Mouse (Mus musculus) intestine, postnatal 0 days (tissue): Measurements from ENCODE around the gene Kdm4a. TPM values are rescaled to one million over a fixed set of nuclear protein-coding genes. Genes with fewer than 3 reads are reported as not detected.

Experiments used
- ATAC-seq: fragments of 200-750 bp; cut with Nextera tagmentation; 2 replicates; pipeline ENCODE4 v1.8.0; 2017; ENCODE audit warnings: mild to moderate bottlenecking, moderate TSS enrichment, moderate library complexity
- H3K27ac ChIP-seq: fragments of 300-500 bp; sonication (generic); 2 replicates; pipeline ENCODE4 v1.5.1; 2014; ENCODE audit warnings: mild to moderate bottlenecking, low read depth, low read length, moderate library complexity
- H3K27me3 ChIP-seq: fragments of 300-500 bp; sonication (generic); replicated peaks from 2 replicates; pipeline ENCODE4 v1.6.1; 2014; ENCODE audit warnings: low read length, mixed read lengths; ENCODE audit not compliant: control insufficient read depth, insufficient read depth
- H3K36me3 ChIP-seq: fragments of 300-500 bp; sonication (generic); 2 replicates; pipeline ENCODE4 v1.6.1; 2014; ENCODE audit warnings: mild to moderate bottlenecking, moderate library complexity; ENCODE audit not compliant: control insufficient read depth, insufficient read depth
- H3K4me1 ChIP-seq: fragments of 300-500 bp; sonication (generic); replicated peaks from 2 replicates; pipeline ENCODE4 v1.6.1; 2014; ENCODE audit warnings: antibody characterized with exemption, low read length, mixed read lengths; ENCODE audit not compliant: control insufficient read depth, insufficient read depth
- H3K4me2 ChIP-seq: fragments of 300-500 bp; sonication (generic); replicated peaks from 2 replicates; pipeline ENCODE4 v1.6.1; 2014; ENCODE audit warnings: low read depth, mild to moderate bottlenecking, moderate library complexity
- H3K4me3 ChIP-seq: fragments of 300-500 bp; sonication (generic); 2 replicates; pipeline ENCODE4 v1.5.1; 2014; ENCODE audit warnings: low read depth, low read length
- H3K9ac ChIP-seq: fragments of 300-500 bp; sonication (generic); 2 replicates; pipeline ENCODE4 v1.6.1; 2014; ENCODE audit warnings: mild to moderate bottlenecking, low read depth, low read length
- H3K9me3 ChIP-seq: fragments of 300-500 bp; sonication (generic); 2 replicates; pipeline ENCODE4 v1.6.1; 2016; ENCODE audit warnings: mixed run types; ENCODE audit not compliant: control insufficient read depth
- CTCF ChIP-seq: sonication (generic); IDR thresholded peaks from 2 replicates; pipeline ENCODE4 v1.5.1; 2016; ENCODE audit warnings: low read depth, mild to moderate bottlenecking, control low read depth, antibody characterized with exemption, moderate library complexity
- WGBS: fragments of 180-500 bp; shearing (Covaris S2); extraction: QIAGEN DNeasy Blood & Tissue Kit; methylation state at CpG from one replicate; pipeline ENCODE4 v1.1.7; 2014; 5-methylcytosine and 5-hydroxymethylcytosine counted together
- polyA plus RNA-seq: library from polyadenylated mRNA; unstranded; fragments of >200 nt; fragmentation: Nextera tagmentation; extraction: Ambion mirVana; gene quantifications from 2 replicates; pipeline ENCODE4 v1.2.1, GENCODE M21; 2015

The Kdm4a gene
- polyA plus RNA-seq, 1 experiment from 2014 or later, result 11.6 TPM

- H3K4me1 ChIP-seq, result 0 out of 2 replicates have a peak, but pooled peaks cover 4% of the 10 kb centered on the region
- no peak overlapping the region for H3K4me3 ChIP-seq
- ATAC-seq, result no peak
- no peak overlapping the region for H3K27ac ChIP-seq
- no peaks in the 10 kb centered on the region for H3K27me3 ChIP-seq
- peaks cover 10% of the 10 kb centered on the region; the same call in 1 of the 2 replicates for H3K36me3 ChIP-seq
- H3K4me2 ChIP-seq, result no peak overlapping the region
- WGBS, result 59% methylated on average over 6 of the region's 6 CpGs
- no peak overlapping the region for H3K9ac ChIP-seq
- no peaks in the 10 kb centered on the region for H3K9me3 ChIP-seq
- TF ChIP-seq CTCF, result no peak
Observed at GRCm38 (mm10) chr4:118101497-118101896, 78.3 kb downstream of the Kdm4a start.

DNA sequence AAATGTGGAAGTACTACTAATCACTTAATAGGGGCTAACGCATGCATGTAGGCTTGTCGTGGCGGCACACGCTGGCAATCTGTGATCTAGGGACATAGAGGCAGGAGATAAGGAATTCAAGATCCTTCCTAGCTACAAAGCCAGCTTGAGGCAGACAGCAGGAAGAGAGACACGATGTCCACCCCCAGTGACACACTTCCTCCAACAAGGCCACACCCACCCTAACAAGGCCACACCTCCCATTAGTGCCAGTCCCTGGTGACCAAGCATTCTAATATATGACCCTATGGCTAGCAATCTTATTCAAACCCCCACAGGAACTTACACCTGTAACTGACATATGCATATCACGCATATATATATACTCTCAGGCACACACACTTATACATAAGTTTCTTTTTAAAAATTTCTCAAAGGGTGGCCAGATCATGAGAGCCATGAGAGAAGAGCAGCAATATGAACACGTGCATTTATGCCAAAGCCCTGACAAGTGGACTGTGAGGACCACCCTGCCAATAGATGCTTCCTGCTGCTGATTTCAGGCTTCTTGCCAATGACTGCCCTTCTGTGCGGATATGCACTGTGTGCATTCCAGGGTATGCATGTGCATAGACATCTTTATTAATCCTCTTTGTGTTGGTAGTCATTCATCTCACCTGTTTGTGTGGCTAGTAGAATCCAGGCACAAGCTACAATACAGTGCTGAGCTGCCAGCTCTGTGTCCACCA is 80.0 kb downstream of the Kdm4a start:
- H3K4me1 ChIP-seq, result 0 out of 2 replicates have a peak, but pooled peaks cover 4% of the 10 kb centered on the region
- no peaks in the 10 kb centered on the region for H3K27me3 ChIP-seq
- 72% methylated on average over 8 of the region's 8 CpGs for WGBS
- no peak for ATAC-seq
- no peaks in the 10 kb centered on the region for H3K9me3 ChIP-seq
- H3K4me3 ChIP-seq, result no peak overlapping the region
- H3K36me3 ChIP-seq, result peaks cover 5% of the 10 kb centered on the region; the same call in 1 of the 2 replicates
- H3K9ac ChIP-seq, result no peak overlapping the region
- H3K27ac ChIP-seq, result 0 out of 2 replicates have a peak overlapping the region, but pooled peaks have one; percentile 21
- H3K4me2 ChIP-seq, result no peak overlapping the region
- no peak for TF ChIP-seq CTCF

- 0 out of 2 replicates have a peak, but pooled peaks cover 4% of the 10 kb centered on the region for H3K4me1 ChIP-seq
- no peak overlapping the region for H3K9ac ChIP-seq
- TF ChIP-seq CTCF, result no peak
- H3K9me3 ChIP-seq, result no peaks in the 10 kb centered on the region
- no peak overlapping the region for H3K4me3 ChIP-seq
- H3K27ac ChIP-seq, result no peak overlapping the region
- no peak overlapping the region for H3K4me2 ChIP-seq
- ATAC-seq, result no peak
- 74% methylated on average over 6 of the region's 6 CpGs for WGBS
- H3K27me3 ChIP-seq, result no peaks in the 10 kb centered on the region
- H3K36me3 ChIP-seq, result peaks cover 5% of the 10 kb centered on the region; the same call in 1 of the 2 replicates
Observed at GRCm38 (mm10) chr4:118098571-118098970, 81.3 kb downstream of the Kdm4a start.

- H3K4me3 ChIP-seq, result no peak overlapping the region
- WGBS, result 80% methylated on average over 6 of the region's 6 CpGs
- 0 out of 2 replicates have a peak, but pooled peaks cover 4% of the 10 kb centered on the region for H3K4me1 ChIP-seq
- TF ChIP-seq CTCF, result no peak
- H3K27ac ChIP-seq, result no peak overlapping the region
- H3K9me3 ChIP-seq, result no peaks in the 10 kb centered on the region
- ATAC-seq, result no peak
- H3K4me2 ChIP-seq, result no peak overlapping the region
- H3K27me3 ChIP-seq, result no peaks in the 10 kb centered on the region
- H3K36me3 ChIP-seq, result peaks cover 5% of the 10 kb centered on the region; the same call in 1 of the 2 replicates
- H3K9ac ChIP-seq, result no peak overlapping the region
Observed at GRCm38 (mm10) chr4:118096069-118096468, 83.8 kb downstream of the Kdm4a start.

GRCm38 (mm10) chr4:118092784-118093457 is 86.9 kb downstream of the Kdm4a start:
- Histone ChIP-seq H3K27ac (0 out of 2 replicates have a peak overlapping the region, but pooled peaks have one; percentile 23), H3K4me3 (no peak overlapping the region), H3K9ac (no peak overlapping the region), H3K4me2 (peak overlapping the region; percentile 10; the same call in 1 of the 2 replicates), H3K27me3 (no peaks in the 10 kb centered on the region), H3K36me3 (peaks cover 1% of the 10 kb centered on the region; the same call in 1 of the 2 replicates), H3K9me3 (no peaks in the 10 kb centered on the region), H3K4me1 (0 out of 2 replicates have a peak, but pooled peaks cover 2% of the 10 kb centered on the region)
- WGBS, result 50% methylated on average over 11 of the region's 11 CpGs
- ATAC-seq, result peak; percentile 55; the same call in 1 of the 2 replicates
- TF ChIP-seq CTCF, result no peak

DNA sequence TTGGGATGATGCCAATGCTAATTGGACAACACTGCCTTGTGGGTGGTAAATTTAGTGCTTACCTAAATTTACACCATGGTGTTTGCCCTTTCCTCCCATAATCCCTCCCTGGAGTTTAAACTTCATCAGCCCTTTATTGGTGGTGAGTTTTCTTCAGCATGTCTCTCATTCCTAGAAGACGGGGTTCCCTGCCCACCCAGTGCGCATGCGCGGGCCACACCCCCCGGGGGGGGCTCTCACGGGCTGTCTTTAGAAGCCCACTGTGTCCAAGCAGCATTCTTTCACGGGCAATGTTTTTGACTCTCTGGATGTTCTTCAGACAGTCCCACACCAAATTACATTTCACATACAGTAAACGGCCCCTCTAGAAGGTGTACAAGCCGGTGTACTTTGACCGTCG is 89.4 kb downstream of the Kdm4a start:
- TF ChIP-seq CTCF, result no peak
- H3K9ac ChIP-seq, result no peak overlapping the region
- H3K27me3 ChIP-seq, result no peaks in the 10 kb centered on the region
- H3K4me2 ChIP-seq, result no peak overlapping the region
- no peak overlapping the region for H3K4me3 ChIP-seq
- no peak overlapping the region for H3K27ac ChIP-seq
- H3K36me3 ChIP-seq, result no peaks in the 10 kb centered on the region
- H3K9me3 ChIP-seq, result no peaks in the 10 kb centered on the region
- WGBS, result 88% methylated on average over 11 of the region's 11 CpGs
- H3K4me1 ChIP-seq, result 0 out of 2 replicates have a peak, but pooled peaks cover 2% of the 10 kb centered on the region
- no peak for ATAC-seq
